Mouse (Mus musculus): ENCODE measurements around the gene Pbrm1.

The Pbrm1 gene

GRCm38 (mm10) chr14:31018860-31019291 is at the start of gene Pbrm1, which contains the start of gene Gnl3:
TSS of gene Pbrm1 (plus strand) at chr14:31019138.
TSS of gene Gnl3 (minus strand) at chr14:31019152.
- peak; percentile 85 for DNase-seq (ENCODE audit: low read depth, low spot score)

- DNase-seq (ENCODE audit: low read depth, low spot score) = no peak
Measured at GRCm38 (mm10) chr14:30974204-30974603, 44.7 kb upstream of the Pbrm1 start.

GRCm38 (mm10) chr14:30976222-30976621 is 42.7 kb upstream of the Pbrm1 start:
- DNase-seq (ENCODE audit: low read depth, low spot score) = no peak

- DNase-seq (ENCODE audit: low read depth, low spot score) = no peak
Measured at GRCm38 (mm10) chr14:30996417-30996816, 22.5 kb upstream of the Pbrm1 start.

GRCm38 (mm10) chr14:31000356-31000755 is 18.6 kb upstream of the Pbrm1 start:
- no peak for DNase-seq (ENCODE audit: low read depth, low spot score)

- DNase-seq (ENCODE audit: low read depth, low spot score) = no peak
Measured at GRCm38 (mm10) chr14:31000816-31001306, 18.1 kb upstream of the Pbrm1 start.

- DNase-seq (ENCODE audit: low read depth, low spot score) = no peak
Measured at GRCm38 (mm10) chr14:31001307-31002205, 17.4 kb upstream of the Pbrm1 start, which contains the start of the genes Glt8d1 and Spcs1. TSS of gene Glt8d1 (plus strand) at chr14:31001400. TSS of gene Spcs1 (minus strand) at chr14:31001672.

- DNase-seq (ENCODE audit: low read depth, low spot score) = no peak
Measured at GRCm38 (mm10) chr14:31004527-31004926, 14.4 kb upstream of the Pbrm1 start.

- no peak for DNase-seq (ENCODE audit: low read depth, low spot score)
Measured at GRCm38 (mm10) chr14:31006779-31007178, 12.2 kb upstream of the Pbrm1 start.

- no peak for DNase-seq (ENCODE audit: low read depth, low spot score)
Measured at GRCm38 (mm10) chr14:31011588-31011987, 7.3 kb upstream of the Pbrm1 start.

GRCm38 (mm10) chr14:31013928-31014327 is 5.0 kb upstream of the Pbrm1 start:
- no peak for DNase-seq (ENCODE audit: low read depth, low spot score)

GRCm38 (mm10) chr14:31016063-31016462 is 2.9 kb upstream of the Pbrm1 start:
- no peak for DNase-seq (ENCODE audit: low read depth, low spot score)

GRCm38 (mm10) chr14:31017854-31018253 is 1.1 kb upstream of the Pbrm1 start:
- DNase-seq (ENCODE audit: low read depth, low spot score) = no peak

- no peak for DNase-seq (ENCODE audit: low read depth, low spot score)
Measured at GRCm38 (mm10) chr14:31019331-31020205, 630 bp downstream of the Pbrm1 start.

GRCm38 (mm10) chr14:31022579-31022978 is 3.6 kb downstream of the Pbrm1 start:
- no peak for DNase-seq (ENCODE audit: low read depth, low spot score)

GRCm38 (mm10) chr14:31025785-31026184 is 6.8 kb downstream of the Pbrm1 start:
- no peak for DNase-seq (ENCODE audit: low read depth, low spot score)

- no peak for DNase-seq (ENCODE audit: low read depth, low spot score)
Measured at GRCm38 (mm10) chr14:31045296-31045695, 26.4 kb downstream of the Pbrm1 start.

GRCm38 (mm10) chr14:31045817-31046216 is 26.9 kb downstream of the Pbrm1 start:
- DNase-seq (ENCODE audit: low read depth, low spot score) = no peak

- DNase-seq (ENCODE audit: low read depth, low spot score) = no peak
Measured at GRCm38 (mm10) chr14:31062277-31062676, 43.3 kb downstream of the Pbrm1 start.

- no peak for DNase-seq (ENCODE audit: low read depth, low spot score)
Measured at GRCm38 (mm10) chr14:31069086-31069733, 50.3 kb downstream of the Pbrm1 start.

GRCm38 (mm10) chr14:31078597-31079208 is 59.8 kb downstream of the Pbrm1 start:
- no peak for DNase-seq (ENCODE audit: low read depth, low spot score)
